Mouse (Mus musculus): ENCODE measurements around the gene Ap2a1. TPM values are rescaled to one million over a fixed set of nuclear protein-coding genes. Genes with fewer than 3 reads are reported as not detected.

The Ap2a1 gene
- total RNA-seq, 2 experiments from 2014 or later = 30.1 to 84.2 TPM

GRCm38 (mm10) chr7:44868465-44868864, 60.8 kb downstream of the Ap2a1 start:
- no peak for ATAC-seq (replicated peaks; ENCODE audit: poor library complexity, severe bottlenecking)

- no peak for ATAC-seq (replicated peaks; ENCODE audit: poor library complexity, severe bottlenecking)
Observed at GRCm38 (mm10) chr7:44867802-44868201, 61.5 kb downstream of the Ap2a1 start.

- no peak for ATAC-seq (replicated peaks; ENCODE audit: poor library complexity, severe bottlenecking)
Observed at GRCm38 (mm10) chr7:44867010-44867702, 62.1 kb downstream of the Ap2a1 start.

GRCm38 (mm10) chr7:44866276-44867009, 62.9 kb downstream of the Ap2a1 start:
- peak; percentile 45 for ATAC-seq (replicated peaks; ENCODE audit: poor library complexity, severe bottlenecking)

- no peak for ATAC-seq (replicated peaks; ENCODE audit: poor library complexity, severe bottlenecking)
Observed at GRCm38 (mm10) chr7:44864595-44865542, 64.4 kb downstream of the Ap2a1 start.

- no peak for ATAC-seq (replicated peaks; ENCODE audit: poor library complexity, severe bottlenecking)
Observed at GRCm38 (mm10) chr7:44863982-44864494, 65.3 kb downstream of the Ap2a1 start.

GRCm38 (mm10) chr7:44863210-44863609, 66.1 kb downstream of the Ap2a1 start:
- ATAC-seq (replicated peaks; ENCODE audit: poor library complexity, severe bottlenecking) = no peak

GRCm38 (mm10) chr7:44862434-44862833, 66.9 kb downstream of the Ap2a1 start:
- ATAC-seq (replicated peaks; ENCODE audit: poor library complexity, severe bottlenecking) = no peak

- no peak for ATAC-seq (replicated peaks; ENCODE audit: poor library complexity, severe bottlenecking)
Observed at GRCm38 (mm10) chr7:44861429-44861816, 67.9 kb downstream of the Ap2a1 start.

- peak; percentile 23; the same call in 1 of the 2 replicates for ATAC-seq (replicated peaks; ENCODE audit: poor library complexity, severe bottlenecking)
Observed at GRCm38 (mm10) chr7:44860576-44861428, 68.5 kb downstream of the Ap2a1 start.

- ATAC-seq (replicated peaks; ENCODE audit: poor library complexity, severe bottlenecking) = no peak
Observed at GRCm38 (mm10) chr7:44859896-44860295, 69.4 kb downstream of the Ap2a1 start.

- peak; percentile 52 for ATAC-seq (replicated peaks; ENCODE audit: poor library complexity, severe bottlenecking)
Observed at GRCm38 (mm10) chr7:44857905-44858304, 71.4 kb downstream of the Ap2a1 start.

- ATAC-seq (replicated peaks; ENCODE audit: poor library complexity, severe bottlenecking) = peak; percentile 62
Observed at GRCm38 (mm10) chr7:44857042-44857552, 72.2 kb downstream of the Ap2a1 start, which contains the start of gene Pnkp. Gene Pnkp (plus strand): TSS chr7:44857139.

- peak; percentile 13; the same call in 1 of the 2 replicates for ATAC-seq (replicated peaks; ENCODE audit: poor library complexity, severe bottlenecking)
Observed at GRCm38 (mm10) chr7:44856265-44856916, 72.9 kb downstream of the Ap2a1 start.

- no peak for ATAC-seq (replicated peaks; ENCODE audit: poor library complexity, severe bottlenecking)
Observed at GRCm38 (mm10) chr7:44855036-44855435, 74.3 kb downstream of the Ap2a1 start.

- peak; percentile 20 for ATAC-seq (replicated peaks; ENCODE audit: poor library complexity, severe bottlenecking)
Observed at GRCm38 (mm10) chr7:44854356-44855031, 74.8 kb downstream of the Ap2a1 start.

- no peak for ATAC-seq (replicated peaks; ENCODE audit: poor library complexity, severe bottlenecking)
Observed at GRCm38 (mm10) chr7:44853596-44854355, 75.5 kb downstream of the Ap2a1 start.
